33 mouse cellular contexts compared by ENCODE assay signal in genomic region chr1:154603781-154604180, GRCm38 (mm10).
"Had no signal": no experiment of that assay in that cellular context is flagged by ENCODE, and none has a peak within 500 bp of the region (broad histone marks: within the 10 kb centered on the region; RNA-seq: fewer than 3 reads in every experiment).

No protein-coding gene starts in this region.

- H3K4me2 ChIP-seq: heart, embryonic 11.5 days; heart, embryonic 12.5 days; heart, embryonic 13.5 days; heart, embryonic 15.5 days; hindbrain, embryonic 12.5 days; hindbrain, embryonic 13.5 days; hindbrain, embryonic 15.5 days; intestine, embryonic 15.5 days; kidney, embryonic 15.5 days had no signal

- H3K27me3 ChIP-seq: heart, embryonic 12.5 days; heart, embryonic 13.5 days; heart, embryonic 15.5 days; hindbrain, embryonic 12.5 days; hindbrain, embryonic 13.5 days; hindbrain, embryonic 15.5 days; intestine, embryonic 15.5 days; kidney, embryonic 15.5 days had no signal

- ATAC-seq: hindbrain, embryonic 16.5 days; hindbrain, postnatal 0 days; inflammation-experienced regulatory T-cells, adult 6 months; intestine, embryonic 15.5 days; intestine, embryonic 16.5 days; intestine, postnatal 0 days had no signal

- DNase-seq: heart, postnatal 10 days; heart, postnatal 14 days; heart, postnatal 4 days; kidney, adult 11 months; kidney, adult 18-20 months; kidney, adult 2 months; kidney, adult 8-10 months; kidney, adult 9 months; kidney, postnatal 10 days; kidney, postnatal 14 days; kidney, postnatal 25 days; kidney, postnatal 36 days; kidney, postnatal 4 days; layer of hippocampus, adult 9-11 months; layer of hippocampus, postnatal 36 days had no signal

- H3K4me1 ChIP-seq: heart, embryonic 10.5 days; heart, embryonic 12.5 days; heart, embryonic 13.5 days; heart, embryonic 15.5 days; hindbrain, embryonic 15.5 days; intestine, embryonic 15.5 days; kidney, embryonic 15.5 days had no signal

- H3K36me3 ChIP-seq: heart, embryonic 10.5 days; heart, embryonic 12.5 days; heart, embryonic 13.5 days; heart, embryonic 15.5 days; hindbrain, embryonic 12.5 days; hindbrain, embryonic 13.5 days; hindbrain, embryonic 15.5 days; intestine, embryonic 15.5 days; kidney, embryonic 15.5 days had no signal

- H3K27ac ChIP-seq: heart, embryonic 10.5 days; heart, embryonic 13.5 days; heart, embryonic 15.5 days; hindbrain, embryonic 12.5 days; hindbrain, embryonic 13.5 days; hindbrain, embryonic 15.5 days; hindbrain, postnatal 0 days; intestine, embryonic 15.5 days; kidney, embryonic 15.5 days; kidney, postnatal 0 days; layer of hippocampus, adult 2 months; left cerebral cortex, adult 2 months had no signal

- H3K9ac ChIP-seq: heart, embryonic 12.5 days; heart, embryonic 13.5 days; heart, embryonic 15.5 days; hindbrain, embryonic 12.5 days; hindbrain, embryonic 13.5 days; hindbrain, embryonic 15.5 days; intestine, embryonic 15.5 days; kidney, embryonic 15.5 days had no signal

- H3K9me3 ChIP-seq: heart, embryonic 10.5 days; heart, embryonic 13.5 days; heart, embryonic 15.5 days; hindbrain, embryonic 12.5 days; hindbrain, embryonic 13.5 days; hindbrain, embryonic 15.5 days; intestine, embryonic 15.5 days; kidney, embryonic 15.5 days had no signal

- H3K4me3 ChIP-seq: heart, embryonic 10.5 days; heart, embryonic 12.5 days; heart, embryonic 13.5 days; heart, embryonic 15.5 days; hindbrain, embryonic 12.5 days; hindbrain, embryonic 13.5 days; hindbrain, embryonic 15.5 days; intestine, embryonic 15.5 days; kidney, embryonic 15.5 days; layer of hippocampus, adult 2 months; left cerebral cortex, adult 2 months had no signal
